Mouse (Mus musculus) thymus, adult 2 months (tissue): ENCODE data around the gene AF366264.
"Not testable (repeated sequence)": the region's sequence is repeated elsewhere in the genome, so short reads cannot be mapped to it uniquely, and the experiment has no call there.

Source experiments
- CTCF ChIP-seq: fragments of 200-500 bp; IDR thresholded peaks from 2 replicates; pipeline ENCODE4 v1.5.1; 2012; ENCODE audit warnings: mild to moderate bottlenecking, control low read depth, low read length, moderate library complexity, borderline replicate concordance; ENCODE audit not compliant: control insufficient read depth, poor library complexity, insufficient read depth; ENCODE audit errors: extremely low read depth
- POLR2A ChIP-seq: fragments of 200-500 bp; IDR thresholded peaks from 2 replicates; pipeline ENCODE4 v1.6.1; 2012; ENCODE audit warnings: mild to moderate bottlenecking, low read length, control low read depth, moderate library complexity; ENCODE audit not compliant: control insufficient read depth, poor library complexity, insufficient read depth; ENCODE audit errors: extremely low read depth

- not testable (repeated sequence) for TF ChIP-seq CTCF, POLR2A
Observed at GRCm38 (mm10) chr8:13838289-13838688, at the start of gene AF366264.
